Mouse (Mus musculus) liver, embryonic 14.5 days (tissue): ENCODE measurements at regions not wholly inside any gene's neighbourhood (a gene's known extent, or its start where the extent isn't known, plus 50 kb on each side); places are given as distances from the start of the nearest gene placed in this dataset.

ENCODE experiments used
- ATAC-seq: fragments of 200-750 bp; cut with Nextera tagmentation; 2 replicates; pipeline ENCODE4 v1.8.0; 2017; ENCODE audit warnings: moderate number of reproducible peaks, mild to moderate bottlenecking, moderate library complexity; ENCODE audit not compliant: insufficient read depth
- DNase-seq, 3 experiments: peaks; one replicate each; pipeline ENCODE4 v3.0.0-alpha.2; 2012 to 2013; ENCODE audit warnings: low read depth in 3 of 3, low spot score in 3 of 3
- H3K27ac ChIP-seq: fragments of 300-500 bp; sonication (generic); 2 replicates; pipeline ENCODE4 v1.5.1; 2014; ENCODE audit warnings: moderate library complexity, mild to moderate bottlenecking, control low read depth, inconsistent platforms
- H3K27me3 ChIP-seq: fragments of 300-500 bp; sonication (generic); 2 replicates; pipeline ENCODE4 v1.6.1; 2014; ENCODE audit warnings: mild to moderate bottlenecking, low read length, moderate library complexity; ENCODE audit not compliant: control insufficient read depth, insufficient read depth
- H3K36me3 ChIP-seq: fragments of 300-500 bp; sonication (generic); replicated peaks from 2 replicates; pipeline ENCODE4 v1.6.1; 2014; ENCODE audit warnings: low read depth; ENCODE audit not compliant: control insufficient read depth, insufficient read depth
- H3K4me1 ChIP-seq, 2 experiments: fragments of 200-500 bp in 1 of 2; fragments of 300-500 bp in 1 of 2; sonication (generic) in 1 of 2; replicated peaks; 2 replicates each; pipeline ENCODE4 v1.6.1; 2012 to 2014; ENCODE audit warnings: antibody characterized with exemption in 1 of 2, inconsistent platforms in 1 of 2, low read length in 1 of 2; ENCODE audit not compliant: control insufficient read depth in 2 of 2, insufficient read depth in 2 of 2
- H3K4me2 ChIP-seq: fragments of 300-500 bp; sonication (generic); 2 replicates; pipeline ENCODE4 v1.6.1; 2014; ENCODE audit warnings: low read depth, mild to moderate bottlenecking, control low read depth, moderate library complexity
- H3K4me3 ChIP-seq, 2 experiments: fragments of 200-500 bp in 1 of 2; fragments of 300-500 bp in 1 of 2; sonication (generic) in 1 of 2; 2 replicates each; pipeline ENCODE4 v1.5.1; 2012 to 2014; ENCODE audit warnings: low read depth in 2 of 2, low read length in 2 of 2, mild to moderate bottlenecking in 2 of 2, control low read depth in 1 of 2, inconsistent platforms in 1 of 2, moderate library complexity in 1 of 2; ENCODE audit not compliant: insufficient read depth in 1 of 2
- H3K9ac ChIP-seq: fragments of 300-500 bp; sonication (generic); replicated peaks from 2 replicates; pipeline ENCODE4 v1.6.1; 2014; ENCODE audit warnings: mild to moderate bottlenecking, control low read depth, moderate library complexity
- H3K9me3 ChIP-seq: fragments of 300-500 bp; sonication (generic); 2 replicates; pipeline ENCODE4 v1.6.1; 2016; ENCODE audit warnings: low read length, mixed read lengths; ENCODE audit not compliant: control insufficient read depth
- CTCF ChIP-seq: IDR thresholded peaks from 2 replicates; pipeline ENCODE4 v1.5.1; 2016; ENCODE audit warnings: antibody characterized with exemption, low read depth, control low read depth
- EP300 ChIP-seq: IDR thresholded peaks from 2 replicates; pipeline ENCODE4 v1.6.1; 2016; ENCODE audit warnings: antibody characterized with exemption, low read depth
- WGBS: fragments of 180-500 bp; shearing (Covaris S2); extraction: QIAGEN DNeasy Blood & Tissue Kit; methylation state at CpG from one replicate; pipeline ENCODE4 v1.1.7; 2014; ENCODE audit not compliant: insufficient replicate concordance; 5-methylcytosine and 5-hydroxymethylcytosine counted together

GRCm38 (mm10) chr7:73279936-73280445 lies 95.3 kb upstream of the Rgma start:
- DNase-seq, result no peak
- Histone ChIP-seq H3K4me2 (no peak overlapping the region), H3K27me3 (no peaks in the 10 kb centered on the region), H3K36me3 (no peaks in the 10 kb centered on the region), H3K9me3 (no peaks in the 10 kb centered on the region), H3K27ac (no peak overlapping the region), H3K9ac (no peak overlapping the region), H3K4me1 (no peaks in the 10 kb centered on the region), H3K4me3 (no peak overlapping the region)
- 63% methylated on average over 4 of the region's 4 CpGs for WGBS
- no peak for ATAC-seq
- TF ChIP-seq EP300, result no peak
- no peak for TF ChIP-seq CTCF

- WGBS, result 60% methylated on average over 5 of the region's 5 CpGs
- no peak for ATAC-seq
- Histone ChIP-seq H3K36me3 (no peaks in the 10 kb centered on the region), H3K4me1 (no peaks in the 10 kb centered on the region), H3K4me3 (no peak overlapping the region), H3K4me2 (no peak overlapping the region), H3K9me3 (no peaks in the 10 kb centered on the region), H3K9ac (no peak overlapping the region), H3K27me3 (no peaks in the 10 kb centered on the region), H3K27ac (no peak overlapping the region)
- no peak for DNase-seq
- TF ChIP-seq EP300 (no peak), CTCF (no peak)
These were observed 89.1 kb upstream of the Rgma start for GRCm38 (mm10) chr7:73286244-73286643.

GRCm38 (mm10) chr7:73293337-73293736 lies 82.0 kb upstream of the Rgma start:
- Histone ChIP-seq H3K4me1 (no peaks in the 10 kb centered on the region), H3K27me3 (no peaks in the 10 kb centered on the region), H3K9me3 (no peaks in the 10 kb centered on the region), H3K27ac (no peak overlapping the region), H3K36me3 (no peaks in the 10 kb centered on the region), H3K4me2 (no peak overlapping the region), H3K9ac (no peak overlapping the region), H3K4me3 (no peak overlapping the region)
- no peak for TF ChIP-seq CTCF
- no peak for TF ChIP-seq EP300
- no peak for ATAC-seq
- DNase-seq, result no peak
- 44% methylated on average over 4 of the region's 4 CpGs for WGBS

- no peak for TF ChIP-seq CTCF
- Histone ChIP-seq H3K4me2 (no peak overlapping the region), H3K4me1 (no peaks in the 10 kb centered on the region), H3K36me3 (no peaks in the 10 kb centered on the region), H3K9me3 (no peaks in the 10 kb centered on the region), H3K9ac (no peak overlapping the region), H3K27ac (no peak overlapping the region), H3K4me3 (no peak overlapping the region), H3K27me3 (no peaks in the 10 kb centered on the region)
- ATAC-seq, result no peak
- DNase-seq, result no peak
- 65% methylated on average over 6 of the region's 6 CpGs for WGBS
These were observed 80.9 kb upstream of the Rgma start for GRCm38 (mm10) chr7:73294399-73294798.

- Histone ChIP-seq H3K36me3 (no peaks in the 10 kb centered on the region), H3K27me3 (no peaks in the 10 kb centered on the region), H3K9ac (no peak overlapping the region), H3K4me2 (no peak overlapping the region), H3K9me3 (no peaks in the 10 kb centered on the region), H3K4me1 (no peaks in the 10 kb centered on the region), H3K27ac (no peak overlapping the region), H3K4me3 (no peak overlapping the region)
- DNase-seq (no peak), ATAC-seq (no peak)
- 43% methylated on average over 3 of the region's 3 CpGs for WGBS
- TF ChIP-seq EP300 (no peak), CTCF (no peak)
These were observed 72.8 kb upstream of the Rgma start for GRCm38 (mm10) chr7:73302501-73302900.

GRCm38 (mm10) chr7:73303818-73304217 lies 71.5 kb upstream of the Rgma start:
- ATAC-seq, result no peak
- Histone ChIP-seq H3K27ac (no peak overlapping the region), H3K36me3 (no peaks in the 10 kb centered on the region), H3K4me3 (no peak overlapping the region), H3K27me3 (no peaks in the 10 kb centered on the region), H3K9ac (no peak overlapping the region), H3K9me3 (no peaks in the 10 kb centered on the region), H3K4me2 (no peak overlapping the region), H3K4me1 (no peaks in the 10 kb centered on the region)
- 57% methylated on average over 9 of the region's 9 CpGs for WGBS
- TF ChIP-seq EP300 (no peak), CTCF (no peak)
- no peak for DNase-seq
